Mouse (Mus musculus): ENCODE measurements around the gene Shroom1. TPM values are rescaled to one million over a fixed set of nuclear protein-coding genes. Genes with fewer than 3 reads are reported as not detected.

Shroom1 gene
- polyA plus RNA-seq, 1 experiment = 2.9 TPM

GRCm38 (mm10) chr11:53483159-53483891 is 26.3 kb downstream of the Shroom1 start:
- DNase-seq (ENCODE audit: low read depth) = no peak
- TF ChIP-seq POLR2A (IDR thresholded peaks at IDR 0.05; ENCODE audit: borderline replicate concordance, extremely low read depth, insufficient read depth, insufficient read length, poor library complexity, severe bottlenecking) (no peak), CTCF (IDR thresholded peaks at IDR 0.05; ENCODE audit: borderline replicate concordance, extremely low read depth, insufficient read depth, insufficient read length) (no peak)

GRCm38 (mm10) chr11:53485719-53486118 is 28.7 kb downstream of the Shroom1 start:
- TF ChIP-seq POLR2A (IDR thresholded peaks at IDR 0.05; ENCODE audit: borderline replicate concordance, extremely low read depth, insufficient read depth, insufficient read length, poor library complexity, severe bottlenecking) (no peak), CTCF (IDR thresholded peaks at IDR 0.05; ENCODE audit: borderline replicate concordance, extremely low read depth, insufficient read depth, insufficient read length) (peak; percentile 30; the same call in 1 of the 2 replicates)
- DNase-seq (ENCODE audit: low read depth) = no peak

DNA sequence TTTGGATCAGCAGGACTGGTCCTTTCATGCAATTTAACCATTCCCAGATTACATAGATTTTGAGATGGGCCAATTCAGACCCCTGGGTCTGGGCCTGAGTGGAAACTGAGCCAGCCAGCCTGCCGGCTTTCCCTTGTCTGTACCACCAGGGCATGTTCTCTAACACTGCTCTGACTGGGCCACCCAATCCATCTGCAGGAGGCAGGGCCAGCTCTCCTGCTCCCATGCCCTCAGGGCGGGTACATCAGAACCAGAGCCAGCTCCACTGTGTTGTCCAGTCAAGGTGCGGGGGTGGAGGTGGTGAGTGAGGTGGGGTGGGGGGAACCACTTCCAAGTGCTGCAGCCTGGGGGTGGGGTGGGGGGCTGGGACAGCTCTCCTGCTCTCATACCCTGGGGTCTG is 29.3 kb downstream of the Shroom1 start:
- TF ChIP-seq CTCF (IDR thresholded peaks at IDR 0.05; ENCODE audit: borderline replicate concordance, extremely low read depth, insufficient read depth, insufficient read length) = no peak
- TF ChIP-seq POLR2A (IDR thresholded peaks at IDR 0.05; ENCODE audit: borderline replicate concordance, extremely low read depth, insufficient read depth, insufficient read length, poor library complexity, severe bottlenecking) = no peak
- no peak for DNase-seq (ENCODE audit: low read depth)

GRCm38 (mm10) chr11:53486822-53487594 is 30.0 kb downstream of the Shroom1 start:
- TF ChIP-seq POLR2A (IDR thresholded peaks at IDR 0.05; ENCODE audit: borderline replicate concordance, extremely low read depth, insufficient read depth, insufficient read length, poor library complexity, severe bottlenecking) (no peak), CTCF (IDR thresholded peaks at IDR 0.05; ENCODE audit: borderline replicate concordance, extremely low read depth, insufficient read depth, insufficient read length) (no peak)
- DNase-seq (ENCODE audit: low read depth) = no peak

- no peak for DNase-seq (ENCODE audit: low read depth)
- no peak for TF ChIP-seq POLR2A (IDR thresholded peaks at IDR 0.05; ENCODE audit: borderline replicate concordance, extremely low read depth, insufficient read depth, insufficient read length, poor library complexity, severe bottlenecking)
- TF ChIP-seq CTCF (IDR thresholded peaks at IDR 0.05; ENCODE audit: borderline replicate concordance, extremely low read depth, insufficient read depth, insufficient read length) = no peak
Observed at GRCm38 (mm10) chr11:53489007-53489406, 32.0 kb downstream of the Shroom1 start.

DNA sequence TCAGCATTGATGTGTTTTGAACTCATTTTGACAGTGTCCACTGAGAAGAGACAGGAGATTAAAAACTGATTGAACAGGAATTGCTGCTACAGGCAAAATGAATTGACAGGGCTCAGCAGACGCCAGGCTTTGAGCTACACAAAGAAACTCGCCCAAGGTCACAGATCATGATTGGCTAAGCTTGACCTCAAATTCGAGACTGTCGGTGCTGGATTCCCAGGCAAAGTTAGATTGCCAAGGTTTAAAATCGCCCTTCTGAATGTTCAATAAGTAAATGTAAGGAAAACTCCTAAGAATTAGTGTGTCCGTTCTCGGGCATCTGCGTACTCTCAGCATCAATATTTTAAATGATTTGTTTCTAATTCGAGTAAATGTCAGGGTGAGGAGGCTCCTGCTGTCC is 32.4 kb downstream of the Shroom1 start:
- TF ChIP-seq POLR2A (IDR thresholded peaks at IDR 0.05; ENCODE audit: borderline replicate concordance, extremely low read depth, insufficient read depth, insufficient read length, poor library complexity, severe bottlenecking) = no peak
- TF ChIP-seq CTCF (IDR thresholded peaks at IDR 0.05; ENCODE audit: borderline replicate concordance, extremely low read depth, insufficient read depth, insufficient read length) = no peak
- no peak for DNase-seq (ENCODE audit: low read depth)

GRCm38 (mm10) chr11:53491954-53492401 is 35.0 kb downstream of the Shroom1 start:
- TF ChIP-seq POLR2A (IDR thresholded peaks at IDR 0.05; ENCODE audit: borderline replicate concordance, extremely low read depth, insufficient read depth, insufficient read length, poor library complexity, severe bottlenecking) (no peak), CTCF (IDR thresholded peaks at IDR 0.05; ENCODE audit: borderline replicate concordance, extremely low read depth, insufficient read depth, insufficient read length) (no peak)
- DNase-seq (ENCODE audit: low read depth) = peak; percentile 86

DNA sequence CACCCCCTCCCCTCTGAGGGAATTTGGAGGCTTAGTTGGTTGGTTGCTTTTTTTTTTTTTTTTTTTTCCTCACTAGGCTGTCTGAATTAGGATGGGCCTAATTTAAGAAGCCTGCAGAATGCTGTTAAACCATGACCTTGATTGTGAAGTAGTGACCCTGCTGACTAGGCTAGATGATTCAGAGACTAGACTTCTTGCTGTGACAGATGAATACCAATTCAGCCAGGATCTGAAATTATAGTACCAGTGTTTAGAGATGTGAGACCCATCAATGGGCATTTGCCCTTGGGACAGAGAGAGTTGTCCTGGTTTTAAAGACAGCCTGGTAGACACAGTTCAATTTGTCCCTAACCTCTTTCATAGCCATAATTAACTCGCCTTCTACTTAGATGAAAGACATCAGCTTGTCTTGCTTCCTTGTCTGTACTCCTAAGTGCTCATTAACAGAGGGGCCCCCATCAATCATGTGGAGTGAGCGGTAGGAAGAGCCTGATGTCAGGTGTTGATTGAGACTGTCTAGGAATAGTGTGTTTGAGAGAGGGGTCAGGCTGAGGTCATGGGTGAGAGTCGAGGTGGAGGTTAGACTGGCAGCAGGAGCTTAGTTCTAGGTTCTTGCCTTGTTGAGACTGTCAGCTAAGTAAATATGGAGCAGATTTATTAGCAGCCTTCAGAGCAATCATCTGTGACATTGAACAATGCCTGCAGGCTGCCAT is 36.4 kb downstream of the Shroom1 start:
- DNase-seq (ENCODE audit: low read depth) = peak; percentile 54
- TF ChIP-seq POLR2A (IDR thresholded peaks at IDR 0.05; ENCODE audit: borderline replicate concordance, extremely low read depth, insufficient read depth, insufficient read length, poor library complexity, severe bottlenecking) (no peak), CTCF (IDR thresholded peaks at IDR 0.05; ENCODE audit: borderline replicate concordance, extremely low read depth, insufficient read depth, insufficient read length) (no peak)

DNA sequence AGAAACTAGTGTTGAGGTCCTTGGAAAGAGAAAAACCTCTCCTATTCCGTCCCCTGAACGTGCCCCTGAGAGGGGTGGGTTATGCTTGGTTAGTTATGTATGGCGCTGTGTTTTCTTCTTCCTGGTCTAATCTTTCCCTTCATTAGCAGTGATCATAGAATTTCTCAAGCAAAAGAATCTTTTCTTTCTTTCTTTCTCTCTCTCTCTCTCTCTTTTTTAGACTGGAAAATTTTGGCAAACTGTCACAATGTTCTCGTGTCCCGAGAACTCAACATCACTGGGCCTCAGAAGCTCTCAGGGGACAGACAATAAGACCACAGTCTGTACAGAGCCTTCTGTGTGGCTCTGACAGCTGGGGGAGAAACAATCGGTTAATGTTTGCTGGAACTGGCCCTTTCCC is 38.4 kb downstream of the Shroom1 start:
- peak; percentile 81 for DNase-seq (ENCODE audit: low read depth)
- TF ChIP-seq POLR2A (IDR thresholded peaks at IDR 0.05; ENCODE audit: borderline replicate concordance, extremely low read depth, insufficient read depth, insufficient read length, poor library complexity, severe bottlenecking) (no peak), CTCF (IDR thresholded peaks at IDR 0.05; ENCODE audit: borderline replicate concordance, extremely low read depth, insufficient read depth, insufficient read length) (no peak)

DNA sequence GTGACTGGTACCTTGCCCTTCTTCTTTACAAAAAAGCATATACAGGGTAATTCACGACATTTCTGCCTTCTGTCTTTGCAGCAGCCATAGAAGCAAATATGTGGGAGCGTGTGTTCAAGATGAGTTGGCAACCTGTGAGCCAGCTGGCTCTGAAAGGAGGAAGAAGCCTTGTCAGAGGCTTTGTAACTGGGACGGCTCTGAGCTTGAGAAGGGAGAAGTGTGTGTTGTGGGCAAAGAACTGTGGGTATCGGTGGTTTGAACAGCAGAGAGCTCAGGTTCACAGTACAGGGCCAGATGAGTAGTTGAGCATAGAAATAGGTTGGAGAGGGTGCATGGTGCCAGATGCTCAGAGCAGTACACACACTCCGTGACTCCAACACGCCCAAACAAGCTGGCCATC is 39.9 kb downstream of the Shroom1 start:
- no peak for TF ChIP-seq CTCF (IDR thresholded peaks at IDR 0.05; ENCODE audit: borderline replicate concordance, extremely low read depth, insufficient read depth, insufficient read length)
- TF ChIP-seq POLR2A (IDR thresholded peaks at IDR 0.05; ENCODE audit: borderline replicate concordance, extremely low read depth, insufficient read depth, insufficient read length, poor library complexity, severe bottlenecking) = no peak

DNA sequence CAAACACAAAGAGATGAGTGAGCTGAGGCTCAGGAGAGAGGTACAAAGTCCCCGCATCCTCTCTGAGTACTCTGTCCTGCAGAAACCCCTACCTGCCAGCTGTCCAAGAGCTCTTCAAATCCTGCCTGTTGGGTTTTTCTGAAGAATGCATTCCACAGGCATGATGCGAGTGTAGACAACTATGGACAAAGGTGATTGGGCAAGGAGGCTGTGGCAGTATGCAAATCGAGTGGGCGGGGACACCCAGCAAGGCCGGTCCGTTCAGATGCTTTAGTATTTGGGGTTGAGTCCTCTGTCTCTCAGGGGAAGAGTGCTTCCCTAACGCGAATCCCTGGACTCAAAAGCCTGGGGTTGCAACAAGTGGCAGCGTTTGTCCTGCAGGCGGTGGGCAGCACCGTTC is 43.6 kb downstream of the Shroom1 start:
- peak; percentile 55 for DNase-seq (ENCODE audit: low read depth)
- TF ChIP-seq POLR2A (IDR thresholded peaks at IDR 0.05; ENCODE audit: borderline replicate concordance, extremely low read depth, insufficient read depth, insufficient read length, poor library complexity, severe bottlenecking) (no peak), CTCF (IDR thresholded peaks at IDR 0.05; ENCODE audit: borderline replicate concordance, extremely low read depth, insufficient read depth, insufficient read length) (no peak)

More for the DNA sequence above, 39.9 kb downstream of the Shroom1 start:
- peak; percentile 55 for DNase-seq (ENCODE audit: low read depth)
